ENCODE assay signal across 14 mouse cellular contexts in the genomic region with DNA sequence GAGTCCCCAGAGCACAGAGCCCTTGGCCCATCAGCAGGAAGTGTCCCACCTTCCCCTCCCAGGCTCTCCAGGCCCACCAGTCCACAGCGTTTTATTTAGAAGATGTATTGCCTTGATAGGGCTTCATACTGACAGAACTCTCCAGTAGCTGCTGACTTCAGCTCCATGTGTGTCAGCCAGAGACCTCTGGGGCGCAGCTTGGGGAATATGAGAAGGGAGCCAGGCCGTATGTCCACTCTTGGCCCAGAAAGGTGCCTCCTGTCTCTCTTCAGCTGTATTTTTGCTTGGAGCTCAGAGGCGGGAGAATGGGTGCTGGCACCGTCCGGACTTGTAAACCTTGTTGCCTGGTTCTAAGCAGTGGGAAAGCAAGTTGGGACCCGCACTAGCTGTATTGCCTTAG. TPM values are rescaled to one million over a fixed set of nuclear protein-coding genes. Genes with fewer than 3 reads are reported as not detected.
DNase-seq lines count a peak whose midpoint lies in the region; ATAC-seq lines count a peak whose summit lies in the region.
"Had no signal": no experiment of that assay in that cellular context is flagged by ENCODE, and none has a peak within 500 bp of the region (broad histone marks: within the 10 kb centered on the region; RNA-seq: fewer than 3 reads in every experiment).

No protein-coding gene starts in this region.

- H3K9ac ChIP-seq in kidney, embryonic 16.5 days (replicated peaks; ENCODE audit: low read length), result no peak overlapping the region
- peak overlapping the region; percentile 56 for H3K9ac ChIP-seq in hindbrain, embryonic 13.5 days
- H3K9ac ChIP-seq: liver, embryonic 13.5 days had no signal

- peaks cover 38% of the 10 kb centered on the region for H3K36me3 ChIP-seq in kidney, embryonic 16.5 days (ENCODE audit: insufficient read depth, low read length)
- peaks cover 54% of the 10 kb centered on the region for H3K36me3 ChIP-seq in hindbrain, embryonic 13.5 days

- intact Hi-C loops in gastrocnemius, postnatal 14 days (cut with DNase I; ENCODE audit: low total_unique reads), result no loop called here

- H3K27ac ChIP-seq in kidney, embryonic 16.5 days (ENCODE audit: low read length), result peak overlapping the region; percentile 54
- H3K27ac ChIP-seq in hindbrain, embryonic 13.5 days, result peak overlapping the region; percentile 8; the same call in 1 of the 2 replicates
- H3K27ac ChIP-seq: left cerebral cortex, adult 2 months; liver, embryonic 13.5 days had no signal

- no peak overlapping the region for H3K4me2 ChIP-seq in kidney, embryonic 16.5 days (replicated peaks; ENCODE audit: low read depth, low read length)
- no peak overlapping the region for H3K4me2 ChIP-seq in hindbrain, embryonic 13.5 days
- H3K4me2 ChIP-seq: liver, embryonic 13.5 days had no signal

- 71% methylated on average over 7 of the region's 7 CpGs for WGBS in kidney, embryonic 16.5 days
- 81% methylated on average over 7 of the region's 7 CpGs for WGBS in hindbrain, embryonic 13.5 days

- no peaks in the 10 kb centered on the region for H3K9me3 ChIP-seq in kidney, embryonic 16.5 days (ENCODE audit: low read length)
- H3K9me3 ChIP-seq in hindbrain, embryonic 13.5 days, result no peaks in the 10 kb centered on the region
- H3K9me3 ChIP-seq: liver, embryonic 13.5 days had no signal

- no peak for ATAC-seq in kidney, embryonic 16.5 days (ENCODE audit: low FRiP score, low TSS enrichment)
- ATAC-seq in hindbrain, embryonic 13.5 days (ENCODE audit: low FRiP score), result no peak
- ATAC-seq: Patski had no signal

- peaks cover 39% of the 10 kb centered on the region for H3K4me1 ChIP-seq in kidney, embryonic 16.5 days (ENCODE audit: insufficient read depth, low read length)
- peaks cover 49% of the 10 kb centered on the region for H3K4me1 ChIP-seq in hindbrain, embryonic 13.5 days (replicated peaks)

- peak; percentile 60 for DNase-seq in gastrocnemius, adult 18-20 months (ENCODE audit: low spot score)
- no peak for DNase-seq in gastrocnemius, postnatal 14 days
- DNase-seq in kidney, adult 11 months, result no peak
- peak; percentile 80 for DNase-seq in cerebellum, adult 9-10 months
- no peak for DNase-seq in right cerebral cortex, postnatal 4 days
- DNase-seq in layer of hippocampus, adult 9-11 months, result no peak
- DNase-seq: adrenal gland, postnatal 10 days; kidney, adult 9 months; liver, embryonic 13.5 days; thymus, postnatal 36 days had no signal

- H3K27me3 ChIP-seq in kidney, embryonic 16.5 days (ENCODE audit: insufficient read depth, low read length), result no peaks in the 10 kb centered on the region
- no peaks in the 10 kb centered on the region for H3K27me3 ChIP-seq in hindbrain, embryonic 13.5 days
- H3K27me3 ChIP-seq: liver, embryonic 13.5 days; Patski had no signal

- H3K4me3 ChIP-seq in kidney, embryonic 16.5 days (ENCODE audit: low read length), result no peak overlapping the region
- H3K4me3 ChIP-seq in hindbrain, embryonic 13.5 days, result no peak overlapping the region
- H3K4me3 ChIP-seq: left cerebral cortex, adult 2 months; liver, embryonic 13.5 days had no signal

RNA-seq across cellular contexts. Expression of a gene that starts 11.8 kb away (rescaled TPM):
- 100 to 1,000 TPM; 617 to 621 TPM for total RNA-seq in gastrocnemius, adult 18-20 months (2021)
- 100 to 1,000 TPM; 780 to 872 TPM for total RNA-seq in gastrocnemius, postnatal 14 days (2021)
- 1,527 and 1,553 TPM in 2 replicates for polyA plus RNA-seq in kidney, embryonic 16.5 days (2015; fragmentation: Nextera tagmentation; extraction: Ambion mirVana)
- polyA plus RNA-seq in hindbrain, embryonic 13.5 days (2015; fragmentation: Nextera tagmentation; extraction: Ambion mirVana), result 895 and 907 TPM in 2 replicates

RNA-seq across cellular contexts. Expression of a gene that starts 17.6 kb away (rescaled TPM):
- total RNA-seq in gastrocnemius, adult 18-20 months (2021), result 10 to 100 TPM; 27.9 to 31.1 TPM
- total RNA-seq in gastrocnemius, postnatal 14 days (2021), result 10 to 100 TPM; 28.7 to 31.3 TPM
- polyA plus RNA-seq in kidney, embryonic 16.5 days (2015; fragmentation: Nextera tagmentation; extraction: Ambion mirVana), result 44.3 and 48.8 TPM in 2 replicates
- 42.2 and 42.4 TPM in 2 replicates for polyA plus RNA-seq in hindbrain, embryonic 13.5 days (2015; fragmentation: Nextera tagmentation; extraction: Ambion mirVana)

RNA-seq across cellular contexts. Expression of a gene that starts 40.9 kb away (rescaled TPM):
- total RNA-seq in gastrocnemius, adult 18-20 months (2021), result 10 to 100 TPM; 87.2 to 94.2 TPM
- total RNA-seq in gastrocnemius, postnatal 14 days (2021), result 10 to 100 TPM; 80.6 to 83.4 TPM
- polyA plus RNA-seq in kidney, embryonic 16.5 days (2015; fragmentation: Nextera tagmentation; extraction: Ambion mirVana), result 60.5 and 67.2 TPM in 2 replicates
- 19.9 and 23.4 TPM in 2 replicates for polyA plus RNA-seq in hindbrain, embryonic 13.5 days (2015; fragmentation: Nextera tagmentation; extraction: Ambion mirVana)

Comparison
In these comparisons a context has a peak if more than half of its experiments do, and no peak if none do; other contexts are left out.
1. DNase-seq: peak in gastrocnemius, adult 18-20 months (single experiment) and cerebellum, adult 9-10 months (single experiment); none in gastrocnemius, postnatal 14 days (single experiment), kidney, adult 11 months (single experiment), right cerebral cortex, postnatal 4 days (single experiment) and layer of hippocampus, adult 9-11 months (single experiment).